Mouse (Mus musculus) ovary, postnatal 14 days (tissue): ENCODE results near the gene Skiv2l.

ENCODE experiments used
- DNase-seq: peaks from one replicate; pipeline ENCODE4 v3.0.0; 2022; ENCODE audit warnings: low spot score

The Skiv2l gene

GRCm38 (mm10) chr17:34849722-34850516 is at the start of gene Skiv2l, which contains the start of gene Nelfe:
Gene Skiv2l (minus strand): TSS chr17:34850210.
Gene Nelfe (plus strand): TSS chr17:34850391.
- peak; percentile 97 for DNase-seq

- no peak for DNase-seq
Observed at GRCm38 (mm10) chr17:34899053-34899889, 49.3 kb upstream of the Skiv2l start.

- DNase-seq: no peak
Observed at GRCm38 (mm10) chr17:34898706-34899052, 48.7 kb upstream of the Skiv2l start.

- DNase-seq: peak; percentile 75
Observed at GRCm38 (mm10) chr17:34898160-34898586, 48.2 kb upstream of the Skiv2l start, which contains the start of the genes C2 and Ehmt2. Gene C2 (minus strand): TSS chr17:34898265. Gene Ehmt2 (plus strand): TSS chr17:34898469.

- DNase-seq: no peak
Observed at GRCm38 (mm10) chr17:34897373-34898159, 47.6 kb upstream of the Skiv2l start.

- no peak for DNase-seq
Observed at GRCm38 (mm10) chr17:34896366-34896765, 46.4 kb upstream of the Skiv2l start.

- no peak for DNase-seq
Observed at GRCm38 (mm10) chr17:34895724-34896123, 45.7 kb upstream of the Skiv2l start.

- DNase-seq: no peak
Observed at GRCm38 (mm10) chr17:34894801-34895530, 45.0 kb upstream of the Skiv2l start.

GRCm38 (mm10) chr17:34894074-34894597 is 44.1 kb upstream of the Skiv2l start:
- peak; percentile 93 for DNase-seq

- DNase-seq: no peak
Observed at GRCm38 (mm10) chr17:34893072-34893824, 43.2 kb upstream of the Skiv2l start.

GRCm38 (mm10) chr17:34891377-34891776 is 41.4 kb upstream of the Skiv2l start:
- no peak for DNase-seq

- no peak for DNase-seq
Observed at GRCm38 (mm10) chr17:34890074-34890743, 40.2 kb upstream of the Skiv2l start.

- no peak for DNase-seq
Observed at GRCm38 (mm10) chr17:34887942-34888341, 37.9 kb upstream of the Skiv2l start.

GRCm38 (mm10) chr17:34885615-34886014 is 35.6 kb upstream of the Skiv2l start:
- no peak for DNase-seq

GRCm38 (mm10) chr17:34884704-34885103 is 34.7 kb upstream of the Skiv2l start:
- DNase-seq: no peak

- DNase-seq: no peak
Observed at GRCm38 (mm10) chr17:34883332-34883731, 33.3 kb upstream of the Skiv2l start.

GRCm38 (mm10) chr17:34881683-34882310 is 31.8 kb upstream of the Skiv2l start, which contains the start of gene Gm20547:
Gene Gm20547 (minus strand): TSS chr17:34882042.
- DNase-seq: no peak

- no peak for DNase-seq
Observed at GRCm38 (mm10) chr17:34881166-34881565, 31.2 kb upstream of the Skiv2l start.

GRCm38 (mm10) chr17:34879336-34879879 is 29.4 kb upstream of the Skiv2l start, which contains the start of gene Zbtb12:
Gene Zbtb12 (plus strand): TSS chr17:34879483.
- no peak for DNase-seq
